Mouse (Mus musculus): ENCODE results near the gene Lyzl4.
A peak's percentile ranks its signal among the peaks of the same experiment; 100 is the strongest.

The Lyzl4 gene

DNA sequence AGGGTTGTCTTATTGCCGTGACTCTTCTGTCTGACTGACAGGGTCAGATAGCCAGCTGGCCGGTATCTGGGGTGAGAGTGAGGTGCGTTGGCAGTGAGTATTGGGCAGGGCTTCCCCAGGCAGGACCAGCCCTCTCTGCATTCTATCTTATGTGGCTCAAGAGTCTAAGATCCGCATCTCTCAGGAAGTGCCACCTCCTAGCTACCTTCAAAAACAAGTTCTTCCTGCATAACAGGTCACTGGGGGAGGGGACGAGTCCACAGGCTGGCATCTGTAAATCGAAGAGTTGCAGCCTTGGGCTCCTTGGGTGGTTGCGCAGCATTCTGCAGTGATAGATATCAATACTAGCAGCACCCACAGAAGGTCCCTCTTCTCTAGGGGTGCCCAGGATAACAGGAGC is 5.1 kb upstream of the Lyzl4 start:
- no peak for DNase-seq (ENCODE audit: low read depth)

DNA sequence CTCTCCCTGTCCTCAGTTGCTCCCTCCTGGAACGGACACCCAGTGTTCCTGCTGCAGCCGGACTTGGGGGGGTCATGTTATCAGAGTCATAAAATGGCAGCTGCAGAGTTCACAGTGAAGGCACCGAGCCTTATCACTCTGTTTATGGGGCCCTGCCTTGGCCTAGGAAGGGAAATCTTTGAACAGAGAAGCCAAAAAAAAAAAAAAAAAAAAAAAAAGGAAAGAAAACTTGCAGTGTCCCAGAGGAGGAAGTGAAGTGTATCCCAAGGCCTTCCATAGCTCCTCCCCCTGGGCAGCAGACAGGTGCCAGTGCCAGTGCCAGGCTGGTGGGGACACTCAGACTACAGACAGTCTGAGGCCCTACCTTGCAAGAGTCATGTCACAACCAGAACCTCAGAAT is 3.0 kb upstream of the Lyzl4 start:
- DNase-seq (ENCODE audit: low read depth) = no peak

DNA sequence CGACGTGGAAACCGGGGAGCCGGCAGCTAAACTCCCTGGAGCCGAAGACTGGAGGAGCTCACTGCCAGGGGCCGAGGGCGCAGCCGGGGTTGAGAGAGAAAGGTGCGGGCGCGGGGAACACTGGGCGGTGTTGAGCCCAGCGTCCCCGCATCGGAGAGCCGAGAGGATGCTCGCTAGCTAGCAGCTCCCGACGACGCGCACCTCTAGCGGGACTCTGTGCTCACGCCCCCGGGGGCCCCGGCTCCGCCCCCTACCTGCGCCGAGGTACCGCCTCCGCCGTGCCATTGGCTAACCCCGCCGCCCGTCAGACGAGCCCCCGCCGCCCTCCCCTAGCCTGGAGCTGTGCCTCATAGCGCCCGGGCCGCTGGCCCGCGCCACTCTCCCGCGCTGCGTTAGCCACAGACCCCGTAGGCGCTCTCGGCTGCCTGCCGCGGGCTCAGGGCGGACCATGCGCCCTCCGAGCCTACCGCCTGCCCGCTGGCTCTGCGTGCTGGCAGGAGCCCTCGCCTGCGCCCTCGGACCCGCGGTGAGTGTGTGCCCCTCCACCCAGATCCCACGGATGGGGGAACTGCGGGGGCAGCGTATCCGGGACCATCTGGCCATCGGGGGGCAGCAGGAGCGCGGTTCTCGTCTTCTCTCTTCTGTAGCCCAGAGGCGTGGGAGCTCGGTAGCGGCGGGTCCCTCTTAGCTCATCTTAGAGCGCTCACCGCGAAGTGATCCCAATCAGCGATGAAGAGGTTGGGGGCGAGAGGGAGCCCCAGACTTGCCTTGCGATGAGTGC is 695 bp upstream of the Lyzl4 start, which contains the start of gene Vipr1:
TSS of gene Vipr1 (plus strand) at position 316 of the 781 bp plus-strand sequence.
- no peak for DNase-seq (ENCODE audit: low read depth)

- DNase-seq (ENCODE audit: low read depth) = no peak
Observed at GRCm38 (mm10) chr9:121641235-121641915, 521 bp downstream of the Lyzl4 start.

- no peak for DNase-seq (ENCODE audit: low read depth)
Observed at GRCm38 (mm10) chr9:121639790-121640189, 2.1 kb downstream of the Lyzl4 start.

- DNase-seq (ENCODE audit: low read depth) = peak; percentile 21
Observed at GRCm38 (mm10) chr9:121635835-121636576, 5.9 kb downstream of the Lyzl4 start.

- no peak for DNase-seq (ENCODE audit: low read depth)
Observed at GRCm38 (mm10) chr9:121633306-121633705, 8.6 kb downstream of the Lyzl4 start.

GRCm38 (mm10) chr9:121632891-121633290 is 9.0 kb downstream of the Lyzl4 start:
- no peak for DNase-seq (ENCODE audit: low read depth)

GRCm38 (mm10) chr9:121631946-121632345 is 9.9 kb downstream of the Lyzl4 start:
- DNase-seq (ENCODE audit: low read depth) = peak; percentile 34

DNA sequence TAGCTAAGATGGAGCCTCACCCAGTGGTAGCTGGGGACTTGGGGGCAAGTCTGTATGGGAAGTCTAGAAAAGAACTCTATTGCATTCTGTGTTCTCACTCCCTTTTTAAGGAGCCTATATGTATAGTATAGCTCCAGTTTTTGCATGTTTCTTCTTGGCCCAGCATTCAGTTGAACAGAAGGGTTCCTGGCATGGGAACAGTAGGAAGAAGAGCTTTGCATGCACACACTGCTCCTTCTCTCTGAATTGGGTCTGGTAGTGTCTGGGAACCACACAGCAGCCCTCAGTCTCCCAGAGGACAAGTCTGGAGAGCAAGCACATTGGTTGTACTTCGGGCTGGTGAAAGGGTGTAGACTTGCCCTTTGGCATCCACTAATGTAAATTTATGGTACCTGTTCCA is 11.3 kb downstream of the Lyzl4 start:
- no peak for DNase-seq (ENCODE audit: low read depth)

- DNase-seq (ENCODE audit: low read depth) = no peak
Observed at GRCm38 (mm10) chr9:121624920-121625319, 17.0 kb downstream of the Lyzl4 start.

- no peak for DNase-seq (ENCODE audit: low read depth)
Observed at GRCm38 (mm10) chr9:121623235-121623634, 18.7 kb downstream of the Lyzl4 start.

- no peak for DNase-seq (ENCODE audit: low read depth)
Observed at GRCm38 (mm10) chr9:121619441-121619840, 22.5 kb downstream of the Lyzl4 start.

DNA sequence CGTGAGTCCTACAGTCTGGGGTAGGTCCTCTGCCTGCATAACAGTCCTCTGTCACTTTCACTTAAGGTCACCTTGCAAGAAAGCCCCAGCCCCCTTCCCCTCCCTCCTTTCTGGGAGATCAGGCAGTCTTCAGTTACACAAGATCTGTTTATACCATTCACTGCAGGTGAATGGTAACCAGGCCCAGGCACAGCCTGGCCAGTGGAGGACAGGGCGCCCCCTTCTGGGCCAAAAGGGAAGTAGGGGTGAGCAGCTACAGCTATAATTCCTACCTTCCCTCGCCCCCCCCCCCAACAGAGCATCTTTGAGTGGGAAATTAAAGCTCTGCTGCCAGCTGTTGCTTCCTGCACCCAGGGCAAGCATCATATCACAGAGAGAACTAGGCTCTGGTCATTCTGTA is 25.4 kb downstream of the Lyzl4 start:
- DNase-seq (ENCODE audit: low read depth) = no peak

GRCm38 (mm10) chr9:121614241-121614757 is 27.6 kb downstream of the Lyzl4 start:
- DNase-seq (ENCODE audit: low read depth) = no peak

DNA sequence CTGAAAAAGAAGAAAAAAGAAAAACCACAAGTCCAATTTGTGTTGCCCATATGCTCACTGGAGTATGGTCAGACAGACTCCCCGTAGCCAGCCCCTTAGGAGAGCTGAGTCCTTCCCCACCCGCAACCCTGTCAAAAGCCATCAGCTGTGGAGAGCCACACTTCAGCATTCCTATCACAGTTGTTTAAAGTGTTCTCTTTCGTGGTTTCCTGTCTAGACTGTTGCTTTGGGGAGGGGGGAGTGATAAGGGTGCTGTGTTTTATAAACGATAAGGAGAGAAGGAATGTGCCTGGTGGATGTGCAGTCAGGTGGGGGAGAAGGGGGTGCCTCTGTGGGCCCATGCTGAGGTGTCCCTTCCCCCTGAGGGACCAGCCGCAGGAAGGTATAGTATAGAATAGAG is 28.7 kb downstream of the Lyzl4 start:
- peak; percentile 9 for DNase-seq (ENCODE audit: low read depth)

DNA sequence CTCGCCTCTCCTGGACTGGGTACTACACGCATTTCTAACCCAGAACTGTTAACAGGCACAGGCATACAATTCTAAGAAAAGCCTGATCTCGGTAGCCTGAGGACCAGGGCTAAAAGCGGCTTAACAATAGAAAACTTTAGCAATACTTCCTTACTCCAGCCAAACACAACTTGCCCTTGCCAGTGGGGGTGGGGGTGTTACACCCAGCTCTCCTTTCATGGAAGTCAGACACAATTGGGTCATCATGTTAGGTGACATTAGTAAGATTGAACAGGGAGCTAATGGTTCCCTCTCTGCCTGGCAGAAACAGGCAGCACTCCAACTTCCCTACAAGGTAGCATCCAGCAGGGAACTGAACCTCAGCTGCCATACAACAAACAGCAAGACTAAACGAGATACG is 32.5 kb downstream of the Lyzl4 start:
- DNase-seq (ENCODE audit: low read depth) = no peak

DNA sequence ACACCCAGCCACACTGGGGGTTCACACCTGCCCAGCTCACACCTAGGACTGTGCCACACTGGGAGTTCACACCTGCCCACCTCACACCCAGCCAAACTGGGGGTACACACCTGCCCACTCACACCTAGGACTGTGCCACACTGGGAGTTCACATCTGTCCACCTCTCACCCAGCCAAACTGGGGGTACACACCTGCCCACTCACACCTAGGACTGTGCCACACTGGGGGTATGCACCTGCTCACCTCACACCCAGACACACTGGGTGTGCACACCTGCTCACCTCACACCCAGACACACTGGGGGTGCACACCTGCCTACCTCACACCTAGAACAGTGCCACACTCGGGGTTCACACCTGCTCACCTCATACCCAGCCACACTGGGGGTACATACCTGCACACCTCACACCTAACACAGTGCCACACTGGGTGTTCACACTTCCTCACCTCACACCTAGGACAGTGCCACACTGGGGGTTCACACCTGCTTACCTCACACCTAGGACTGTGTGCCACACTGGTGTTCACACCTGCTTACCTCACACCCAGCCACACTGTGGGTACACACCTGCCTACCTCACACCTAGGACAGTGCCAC is 35.3 kb downstream of the Lyzl4 start:
- DNase-seq (ENCODE audit: low read depth) = no peak

DNA sequence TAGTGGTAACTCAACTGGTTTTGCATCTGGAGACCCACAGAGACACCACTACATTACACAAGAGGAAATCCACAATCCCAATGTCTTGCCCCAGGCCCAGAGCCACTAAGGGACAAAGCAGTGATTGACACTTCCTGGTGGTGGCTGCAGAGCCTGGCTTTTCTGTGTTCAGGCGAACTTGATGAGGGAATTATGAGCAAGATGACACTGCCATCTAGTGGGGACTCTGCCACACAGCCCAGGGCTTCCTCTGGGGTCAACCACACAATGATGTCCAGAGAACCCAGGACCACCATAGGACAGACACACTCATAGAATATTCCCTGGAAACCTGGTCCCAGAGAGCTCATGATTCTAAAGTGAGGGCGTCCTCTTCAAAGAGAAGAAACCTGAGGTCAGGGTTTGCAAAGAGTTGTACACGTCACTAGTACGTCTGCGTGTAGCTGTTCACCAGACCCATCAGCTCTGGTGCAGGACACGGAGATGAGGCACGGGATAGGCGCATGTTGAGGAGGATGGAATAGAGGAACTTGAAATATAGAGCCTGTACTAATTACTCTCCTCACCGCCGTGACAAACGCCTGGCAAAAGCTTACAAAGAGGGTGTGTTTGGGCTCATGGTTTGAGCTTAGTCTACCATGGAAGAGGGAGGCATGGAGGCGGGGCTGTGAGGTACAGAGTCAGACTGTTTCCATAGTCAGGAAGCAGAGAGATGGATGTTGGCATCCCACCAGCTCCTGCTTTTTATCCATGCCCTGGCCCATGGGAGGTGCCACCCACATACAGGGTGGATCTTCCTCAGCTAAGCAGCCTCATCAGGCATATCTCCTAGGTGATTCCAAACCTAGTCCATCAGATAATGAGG is 36.2 kb downstream of the Lyzl4 start:
- DNase-seq (ENCODE audit: low read depth) = peak; percentile 84

DNA sequence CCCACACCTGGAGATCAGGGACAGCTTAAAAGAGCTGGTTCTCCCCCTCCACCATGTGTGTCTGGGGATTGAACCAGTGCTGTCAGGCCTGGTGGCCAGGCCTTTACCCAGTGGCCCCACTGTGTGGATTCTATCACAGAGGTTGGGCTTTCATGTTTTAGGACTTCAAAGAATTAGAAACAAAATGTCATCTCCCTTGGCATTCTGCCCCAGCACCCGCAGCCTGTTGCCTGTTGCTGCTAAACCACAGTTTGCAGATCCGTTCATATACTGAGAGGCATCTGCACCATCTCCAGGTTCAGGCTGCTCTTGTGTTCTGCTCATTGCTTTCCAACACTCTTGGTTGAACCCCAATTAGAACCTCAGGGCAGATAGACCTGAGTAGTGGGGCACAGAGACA is 39.5 kb downstream of the Lyzl4 start:
- peak; percentile 17 for DNase-seq (ENCODE audit: low read depth)

DNA sequence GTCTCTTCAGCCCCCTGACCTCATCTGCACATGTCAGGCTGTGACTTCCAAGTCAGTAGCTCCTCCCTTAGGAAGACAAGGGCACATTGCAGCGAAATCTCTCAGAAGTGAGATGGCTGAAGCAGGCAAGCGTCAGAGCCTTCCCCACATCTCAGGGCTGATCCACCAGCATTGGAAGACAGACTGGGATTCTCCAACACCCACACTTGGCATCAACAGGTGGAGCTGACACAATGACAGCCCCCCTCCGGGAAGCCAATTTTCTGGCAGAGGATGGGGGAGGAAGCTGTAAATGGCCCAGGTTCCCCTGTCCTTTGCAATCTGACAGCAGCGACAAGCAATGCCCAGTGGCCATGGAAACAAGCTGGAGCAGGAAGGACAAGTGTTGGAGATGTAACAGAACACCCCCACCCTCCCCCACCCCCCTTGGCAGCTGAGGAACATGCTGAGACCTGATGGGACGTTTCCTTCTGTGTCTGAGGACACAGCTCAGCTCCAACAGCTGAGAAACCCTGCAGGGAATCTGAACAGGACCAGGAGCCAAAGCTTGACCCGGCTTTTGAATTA is 41.0 kb downstream of the Lyzl4 start:
- no peak for DNase-seq (ENCODE audit: low read depth)

Data from 416B (cell line).